Mouse (Mus musculus) spleen, postnatal 14 days (tissue): ENCODE results near the gene Lactbl1.

ENCODE experiments used
- DNase-seq, 2 experiments: peaks; one replicate each; pipeline ENCODE4 v3.0.0; 2021 to 2022; ENCODE audit warnings: low spot score in 2 of 2

Gene Lactbl1

DNA sequence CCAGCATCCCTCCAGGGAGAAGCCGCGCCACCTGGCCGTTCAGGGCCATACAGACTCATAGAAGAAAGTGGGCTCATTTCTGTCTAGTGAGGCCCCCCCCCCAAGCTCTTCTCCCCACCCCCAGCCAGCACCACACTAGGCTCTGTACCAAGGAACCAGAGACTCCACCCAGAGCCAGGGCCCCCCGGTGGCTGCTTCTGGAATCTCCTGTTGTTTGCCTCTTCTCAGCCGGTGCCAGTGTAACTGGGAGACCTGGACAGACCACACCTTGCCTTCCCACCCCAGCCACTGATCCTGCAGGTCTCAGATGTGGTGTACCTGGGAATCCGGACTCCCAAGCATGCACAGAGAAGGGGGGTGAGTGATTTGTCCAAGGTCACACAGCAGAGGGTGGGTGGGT, 62.1 kb downstream of the Lactbl1 start:
- no peak for DNase-seq

DNA sequence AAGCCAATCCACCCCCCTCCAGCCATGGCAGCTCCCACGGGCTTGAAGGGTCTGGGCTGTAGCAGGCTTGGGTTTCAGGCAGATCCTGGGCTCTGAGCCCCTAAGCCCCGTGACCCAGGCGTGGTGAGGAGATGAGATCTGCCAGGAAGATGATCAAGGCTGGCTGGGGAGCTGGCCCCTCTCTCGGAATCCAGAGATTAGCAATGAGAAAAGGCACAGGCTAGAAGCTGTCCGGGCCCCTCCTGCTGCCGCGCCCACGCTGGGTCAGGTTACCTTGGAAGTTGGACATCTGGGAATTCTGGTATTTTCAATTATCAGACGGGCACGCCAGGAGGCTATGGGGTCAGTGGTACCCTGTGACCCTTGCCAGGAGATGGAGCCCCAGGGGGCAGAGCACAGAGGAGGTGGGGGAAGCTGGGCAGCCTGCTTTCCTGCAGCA, 63.0 kb downstream of the Lactbl1 start:
- no peak for DNase-seq

- no peak for DNase-seq
Measured at GRCm38 (mm10) chr4:136688113-136688512, 65.7 kb downstream of the Lactbl1 start.
